ENCODE assay signal across 8 mouse cellular contexts in genomic region chr11:120229861-120230751, GRCm38 (mm10). TPM values are rescaled to one million over a fixed set of nuclear protein-coding genes. Genes with fewer than 3 reads are reported as not detected.
DNase-seq lines count a peak whose midpoint lies in the region; TF ChIP-seq lines count a peak whose summit lies in the region.

No protein-coding gene starts in this region.

- no peaks in the 10 kb centered on the region for H3K27me3 ChIP-seq in heart, adult 2 months (ENCODE audit: control insufficient read depth, insufficient read depth, low read length)
- no peaks in the 10 kb centered on the region for H3K27me3 ChIP-seq in kidney, adult 2 months (replicated peaks; ENCODE audit: control insufficient read depth, insufficient read depth, low read length)

- peak; percentile 83 for DNase-seq in ovary, adult 18-20 months (ENCODE audit: low spot score)
- DNase-seq in ovary, postnatal 10 days (ENCODE audit: low spot score): no peak
- peak; percentile 74 for DNase-seq in embryo, embryonic 10.5 days (ENCODE audit: low spot score)
- DNase-seq in heart, adult 2 months: peak; percentile 87 to 91
- peak; percentile 91 for DNase-seq in kidney, adult 2 months
- peak; percentile 64 for DNase-seq in liver
- peak; percentile 73 for DNase-seq in neural tube, embryonic 10.5 days (ENCODE audit: extremely low spot score, low spot score)
- peak; percentile 76 for DNase-seq in thymus, postnatal 4 days

- intact Hi-C loops in heart, adult 2 months (cut with DNase I): loop anchor here (1.0 to 5.0 kb wide), 2 partner anchors 42 to 88 kb away; no protein-coding TSS in a partner anchor

- TF ChIP-seq CTCF in heart, adult 2 months (IDR thresholded peaks at IDR 0.05): peak; percentile 12; the same call in 1 of the 2 replicates
- TF ChIP-seq CTCF in kidney, adult 2 months (conservative IDR thresholded peaks at IDR 0.05; ENCODE audit: insufficient read depth, insufficient read length, low read depth, low read length): no peak

- H3K4me1 ChIP-seq in heart, adult 2 months (ENCODE audit: control insufficient read depth, insufficient read depth, low read length): peaks cover 18% of the 10 kb centered on the region
- peaks cover 18% of the 10 kb centered on the region for H3K4me1 ChIP-seq in kidney, adult 2 months (ENCODE audit: control insufficient read depth, insufficient read depth, low read length)

- no peaks in the 10 kb centered on the region for H3K79me2 ChIP-seq in heart, adult 2 months (replicated peaks; ENCODE audit: control insufficient read depth, insufficient read depth, low read length)

- peak; percentile 50; the same call in 1 of the 2 replicates for TF ChIP-seq EP300 in heart, adult 2 months (IDR thresholded peaks at IDR 0.05; ENCODE audit: insufficient read depth, low read depth, low read length)

- peak overlapping the region; percentile 98 for H3K27ac ChIP-seq in heart, adult 2 months
- H3K27ac ChIP-seq in kidney, adult 2 months (ENCODE audit: insufficient read depth, low read depth, low read length): peak overlapping the region; percentile 67

- peak; percentile 67 for TF ChIP-seq POLR2A in heart, adult 2 months (IDR thresholded peaks at IDR 0.05; ENCODE audit: insufficient read depth, low read depth, low read length)
- no peak for TF ChIP-seq POLR2A in kidney, adult 2 months (IDR thresholded peaks at IDR 0.05; ENCODE audit: low read depth, low read length)

- H3K36me3 ChIP-seq in heart, adult 2 months (ENCODE audit: control insufficient read depth, insufficient read depth, low read length): peaks cover 3% of the 10 kb centered on the region; the same call in 1 of the 2 replicates
- H3K36me3 ChIP-seq in kidney, adult 2 months (ENCODE audit: control insufficient read depth, insufficient read depth, low read length): no peaks in the 10 kb centered on the region

- 2% methylated on average over 42 of the region's 42 CpGs for WGBS in heart, adult 2 months
- WGBS in kidney, adult 2 months: 2% methylated on average over 42 of the region's 42 CpGs

- H3K9ac ChIP-seq in heart, adult 2 months (ENCODE audit: low read depth, low read length): peak overlapping the region; percentile 98

- H3K4me3 ChIP-seq in heart, adult 2 months: peak overlapping the region; percentile 91
- H3K4me3 ChIP-seq in kidney, adult 2 months (ENCODE audit: insufficient read depth, low read depth, low read length): peak overlapping the region; percentile 78

RNA-seq across cellular contexts. Expression of gene Bahcc1, which starts 2.6 kb away (rescaled TPM):
- 1 to 10 TPM; 5.4 to 9.7 TPM for total RNA-seq in heart, adult 2 months (2021)
- 5.9 and 6.4 TPM in 2 replicates for polyA plus RNA-seq in heart, adult 2 months (2012; rRNA removed)
- 8.0 and 9.2 TPM in 2 replicates for polyA plus RNA-seq in kidney, adult 2 months (2012; rRNA removed)
